Mouse (Mus musculus): ENCODE data around the gene Stx17.

Gene Stx17

DNA sequence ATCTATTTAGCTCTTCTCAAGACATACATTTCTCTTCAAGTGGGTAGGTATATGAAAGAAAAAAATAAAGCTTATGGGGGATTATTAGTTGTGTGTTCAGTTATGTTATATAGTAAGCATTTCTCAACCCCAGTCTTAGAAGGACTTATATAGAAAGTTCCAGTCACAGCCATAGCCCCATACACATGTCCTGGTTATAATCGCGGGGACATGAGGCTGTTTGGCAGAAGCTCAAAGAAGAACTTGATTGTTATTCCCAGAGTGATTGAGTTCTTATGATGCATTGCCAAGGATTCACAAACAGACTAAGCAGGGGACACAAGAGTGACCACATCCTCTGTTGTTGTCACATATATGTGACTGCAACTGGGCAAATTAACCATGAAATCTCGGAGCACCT lies 51.0 kb downstream of the Stx17 start:
- DNase-seq = no peak

DNA sequence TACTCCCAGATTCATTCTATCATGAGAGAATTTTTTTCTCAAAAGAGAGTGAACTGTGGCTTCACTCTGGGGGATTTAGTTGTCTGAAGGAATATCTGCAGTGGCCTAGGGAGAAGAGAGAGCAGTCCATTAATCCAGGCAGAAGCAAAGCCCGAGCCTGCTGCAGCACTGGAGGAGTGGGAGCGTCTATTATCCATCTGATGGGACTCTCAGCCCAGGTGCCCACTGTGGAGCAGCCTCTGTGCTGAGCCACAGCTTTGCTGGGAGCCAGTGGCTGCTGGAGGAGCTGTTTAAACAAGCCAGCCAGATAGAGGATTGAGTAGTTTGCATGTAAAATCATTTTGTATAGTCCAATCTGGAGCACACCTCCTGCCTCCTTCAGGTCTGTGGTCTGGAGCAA lies 56.2 kb downstream of the Stx17 start:
- no peak for DNase-seq

DNA sequence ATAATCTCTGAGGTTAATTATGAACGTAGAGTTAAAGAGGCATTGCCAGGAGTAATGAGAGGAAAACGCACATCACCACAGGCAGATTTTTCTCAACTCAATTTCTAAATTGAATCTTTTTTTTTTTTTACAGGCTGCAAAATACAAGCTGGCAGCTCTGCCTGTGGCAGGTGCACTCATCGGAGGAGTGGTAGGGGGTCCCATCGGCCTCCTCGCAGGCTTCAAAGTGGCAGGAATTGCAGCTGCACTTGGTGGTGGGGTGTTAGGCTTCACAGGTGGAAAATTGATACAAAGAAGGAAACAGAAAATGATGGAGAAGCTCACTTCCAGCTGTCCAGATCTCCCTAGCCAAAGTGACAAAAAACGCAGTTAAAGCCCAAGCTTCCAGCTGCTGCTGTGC lies 56.7 kb downstream of the Stx17 start:
- DNase-seq = no peak

DNA sequence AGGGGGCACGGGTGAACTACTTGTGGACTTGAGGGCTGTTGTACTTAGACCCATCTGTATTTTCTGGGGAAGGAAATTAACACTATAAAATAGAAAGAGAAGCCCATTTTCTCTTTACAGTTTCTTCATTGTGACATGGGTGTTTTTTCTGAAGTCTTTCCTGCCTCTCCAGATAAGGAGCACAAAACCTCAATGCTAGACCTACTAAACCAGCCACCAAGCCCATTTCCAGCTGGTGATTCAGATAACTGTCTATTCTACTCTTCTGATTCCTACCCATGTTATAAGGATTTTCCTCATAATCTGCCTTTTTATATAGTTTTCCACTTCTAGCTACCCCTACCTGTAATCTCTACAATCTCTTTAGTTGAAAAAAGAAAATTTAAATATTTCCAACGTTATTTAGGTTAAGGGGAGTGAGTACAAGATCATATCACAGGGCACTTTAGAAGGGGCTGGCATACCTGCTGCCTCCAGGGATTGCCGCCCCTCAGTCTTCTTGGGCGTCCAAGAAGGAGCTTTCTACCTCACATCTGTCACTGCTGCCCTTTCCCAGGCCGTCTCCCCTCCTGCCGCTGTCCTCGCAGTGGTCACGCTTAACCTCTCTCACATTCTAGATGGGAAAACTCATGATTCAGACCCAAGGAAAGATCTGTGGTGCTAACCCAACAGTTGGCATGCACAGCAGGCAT lies 57.5 kb downstream of the Stx17 start:
- DNase-seq = no peak

DNA sequence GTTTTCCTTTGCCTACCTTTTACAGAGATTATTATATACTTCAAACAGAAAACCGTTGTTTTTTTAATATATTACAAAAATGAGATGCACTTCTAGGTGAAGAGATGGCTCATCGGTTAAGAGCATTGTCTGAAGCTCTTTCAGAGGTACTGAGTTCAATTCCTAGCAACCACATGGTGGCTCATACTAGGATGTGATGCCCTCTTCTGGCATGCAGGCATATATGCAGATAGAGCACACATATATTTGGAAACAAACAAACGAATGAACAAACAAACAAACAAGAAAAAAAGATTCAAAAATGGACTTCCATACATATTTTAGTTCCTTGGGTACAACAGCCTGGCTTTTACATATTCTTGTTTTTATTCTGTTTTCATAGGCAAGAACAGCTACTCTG lies 73.2 kb downstream of the Stx17 start:
- DNase-seq = no peak

DNA sequence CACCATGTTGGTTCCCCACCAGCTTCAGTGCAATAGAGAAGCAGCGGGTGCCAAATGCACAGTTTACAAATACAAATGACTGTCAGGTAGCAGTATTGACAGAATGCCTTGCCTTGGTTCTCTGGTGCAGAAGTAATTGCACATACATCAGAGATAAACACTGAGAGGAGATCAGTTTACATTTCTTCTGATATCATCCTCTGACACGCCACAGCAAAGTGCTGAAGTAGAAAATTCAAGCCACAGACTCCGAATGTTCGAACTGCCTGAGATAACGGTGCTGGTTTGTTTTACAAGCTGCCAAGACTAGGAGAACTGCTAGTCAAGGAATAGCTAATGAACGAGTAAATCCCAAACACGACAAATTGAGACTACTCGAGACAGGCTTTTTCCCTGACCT lies 73.7 kb downstream of the Stx17 start:
- DNase-seq = no peak

DNA sequence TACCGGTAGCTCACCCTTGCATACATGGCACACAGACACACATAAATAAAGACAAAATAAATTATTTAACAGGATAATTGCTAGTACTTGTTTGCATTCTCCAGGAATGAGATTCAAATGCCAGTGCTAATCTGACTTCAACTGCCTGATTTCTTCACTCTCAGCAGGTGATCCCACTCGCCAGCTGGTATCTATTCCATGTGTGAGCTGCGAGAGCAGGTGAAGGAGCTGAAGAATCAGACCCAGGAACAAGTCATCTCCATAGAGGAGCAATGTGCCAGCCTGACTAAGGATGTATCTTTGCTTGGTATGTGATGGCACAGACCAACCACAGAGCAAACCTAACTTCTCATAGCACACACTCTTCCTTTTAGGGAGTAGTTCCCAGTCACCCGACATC lies 78.8 kb downstream of the Stx17 start:
- DNase-seq = no peak

DNA sequence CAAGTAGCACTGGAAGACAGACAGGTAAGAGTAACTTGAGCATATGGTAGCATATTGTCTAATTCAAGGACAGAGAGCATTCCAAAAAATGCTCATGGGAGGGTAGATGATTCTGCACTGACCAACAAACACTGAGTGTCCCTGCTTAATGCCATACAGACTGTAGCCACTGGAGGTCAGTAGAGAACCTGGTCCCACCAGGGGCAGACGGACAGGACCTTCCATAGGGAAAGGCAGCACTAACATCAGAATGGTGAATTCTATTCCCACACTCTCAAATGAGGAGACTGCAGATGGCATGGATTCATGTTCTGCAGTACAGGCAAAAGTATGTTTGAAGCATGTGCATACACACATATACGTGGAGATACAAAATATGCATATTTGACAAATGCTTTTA lies 100.5 kb downstream of the Stx17 start:
- DNase-seq = peak; percentile 88

DNA sequence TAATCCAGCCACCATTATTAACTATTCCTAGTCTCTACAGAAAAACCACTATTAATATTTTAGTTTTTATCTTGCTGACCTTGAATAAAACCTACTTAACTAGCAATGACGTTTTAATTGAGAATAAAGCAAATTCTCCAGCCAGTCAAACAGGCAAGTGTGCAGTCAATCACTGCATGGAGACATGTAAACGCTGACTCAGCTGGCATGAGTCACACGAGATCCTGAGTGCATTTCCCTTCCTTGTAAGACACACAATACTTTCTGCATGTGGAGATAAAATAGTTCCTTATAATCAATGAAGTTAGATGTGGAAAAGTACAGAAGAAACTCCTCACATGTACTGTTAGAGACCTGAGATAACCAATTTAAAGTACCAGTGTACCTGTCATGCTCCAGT lies 100.9 kb downstream of the Stx17 start:
- DNase-seq = peak; percentile 45

DNA sequence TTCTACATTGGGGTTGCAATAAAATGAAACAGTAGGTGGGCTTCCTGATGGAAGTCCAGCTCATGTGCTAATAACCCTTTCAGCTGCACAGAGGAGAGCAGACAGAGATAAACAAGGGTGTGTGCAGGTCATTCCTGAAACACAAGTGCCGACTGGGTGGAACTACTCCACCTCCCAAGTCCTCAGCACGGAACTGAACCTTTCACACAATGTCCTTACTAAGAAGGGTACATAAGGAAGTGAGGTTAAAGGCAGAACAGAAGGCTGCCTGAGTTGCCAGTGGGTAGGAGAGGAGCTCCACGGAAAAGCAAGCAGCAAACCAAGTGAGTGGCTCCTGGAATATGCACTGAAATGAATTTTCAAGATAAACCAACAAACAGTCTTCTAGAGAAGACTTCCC lies 102.1 kb downstream of the Stx17 start:
- DNase-seq = peak; percentile 46
